Mouse (Mus musculus): ENCODE data around the gene Shc1.

- TF ChIP-seq CTCF (IDR thresholded peaks at IDR 0.05; ENCODE audit: extremely low read depth, insufficient read depth, low read length), result no peak
- TF ChIP-seq POLR2A (IDR thresholded peaks at IDR 0.05; ENCODE audit: extremely low read depth, insufficient read depth, low read length), result no peak
Observed at GRCm38 (mm10) chr3:89401329-89401728, 16.9 kb upstream of the Shc1 start.
